Mouse (Mus musculus): ENCODE data around the gene Erv3. TPM values are rescaled to one million over a fixed set of nuclear protein-coding genes. Genes with fewer than 3 reads are reported as not detected.
"Not testable (repeated sequence)": the region's sequence is repeated elsewhere in the genome, so short reads cannot be mapped to it uniquely, and the experiment has no call there.

Erv3 gene
- polyA plus RNA-seq, 1 experiment from 2014 or later = not detected

GRCm38 (mm10) chr2:131834296-131834695 lies 25.3 kb downstream of the Erv3 start:
- no peaks in the 10 kb centered on the region for H3K36me3 ChIP-seq
- no peak for ATAC-seq (ENCODE audit: low FRiP score, low read depth)
- H3K4me2 ChIP-seq (replicated peaks) = no peak overlapping the region
- peaks cover 11% of the 10 kb centered on the region; the same call in 1 of the 2 replicates for H3K9me3 ChIP-seq
- no peaks in the 10 kb centered on the region for H3K4me1 ChIP-seq
- no peak overlapping the region for H3K4me3 ChIP-seq
- H3K27me3 ChIP-seq (replicated peaks) = no peaks in the 10 kb centered on the region
- 97% methylated on average over 1 of the region's 1 CpGs for WGBS
- no peak overlapping the region for H3K9ac ChIP-seq
- H3K27ac ChIP-seq = no peak overlapping the region

- Histone ChIP-seq H3K9ac (no peak overlapping the region), H3K4me3 (no peak overlapping the region), H3K4me1 (no peaks in the 10 kb centered on the region), H3K4me2 (replicated peaks) (no peak overlapping the region), H3K9me3 (peaks cover 11% of the 10 kb centered on the region; the same call in 1 of the 2 replicates), H3K27ac (no peak overlapping the region), H3K36me3 (no peaks in the 10 kb centered on the region), H3K27me3 (replicated peaks) (no peaks in the 10 kb centered on the region)
- 25% methylated on average over 2 of the region's 2 CpGs for WGBS
- no peak for ATAC-seq (ENCODE audit: low FRiP score, low read depth)
These were observed 27.7 kb downstream of the Erv3 start for GRCm38 (mm10) chr2:131831861-131832260.

- not testable (repeated sequence) for H3K9ac ChIP-seq; H3K4me3 ChIP-seq; H3K4me1 ChIP-seq; H3K27me3 ChIP-seq (replicated peaks); ATAC-seq (ENCODE audit: low FRiP score, low read depth); H3K36me3 ChIP-seq; H3K27ac ChIP-seq; H3K4me2 ChIP-seq (replicated peaks)
- peaks cover 11% of the 10 kb centered on the region; the same call in 1 of the 2 replicates for H3K9me3 ChIP-seq
- 79% methylated on average over 4 of the region's 4 CpGs for WGBS
These were observed 28.6 kb downstream of the Erv3 start for GRCm38 (mm10) chr2:131830945-131831344.

- H3K9me3 ChIP-seq = peaks cover 3% of the 10 kb centered on the region; the same call in 1 of the 2 replicates
- 0 out of 2 replicates have a peak, but pooled peaks have one; percentile 8 for ATAC-seq (ENCODE audit: low FRiP score, low read depth)
- H3K4me3 ChIP-seq = no peak overlapping the region
- H3K27me3 ChIP-seq (replicated peaks) = no peaks in the 10 kb centered on the region
- H3K36me3 ChIP-seq = no peaks in the 10 kb centered on the region
- WGBS = 49% methylated on average over 18 of the region's 18 CpGs
- no peaks in the 10 kb centered on the region for H3K4me1 ChIP-seq
- H3K27ac ChIP-seq = no peak overlapping the region
- peak overlapping the region; percentile 7; the same call in 1 of the 2 replicates for H3K4me2 ChIP-seq (replicated peaks)
- no peak overlapping the region for H3K9ac ChIP-seq
These were observed 31.3 kb downstream of the Erv3 start for GRCm38 (mm10) chr2:131827999-131828975.

GRCm38 (mm10) chr2:131827026-131827687 lies 32.4 kb downstream of the Erv3 start:
- Histone ChIP-seq H3K4me2 (replicated peaks) (no peak overlapping the region), H3K9me3 (no peaks in the 10 kb centered on the region), H3K36me3 (no peaks in the 10 kb centered on the region), H3K4me1 (no peaks in the 10 kb centered on the region), H3K9ac (no peak overlapping the region), H3K27me3 (replicated peaks) (no peaks in the 10 kb centered on the region), H3K27ac (no peak overlapping the region), H3K4me3 (no peak overlapping the region)
- ATAC-seq (ENCODE audit: low FRiP score, low read depth) = peak; percentile 61
- 85% methylated on average over 4 of the region's 4 CpGs for WGBS

- Histone ChIP-seq H3K9me3 (no peaks in the 10 kb centered on the region), H3K36me3 (no peaks in the 10 kb centered on the region), H3K27me3 (replicated peaks) (no peaks in the 10 kb centered on the region), H3K4me2 (replicated peaks) (no peak overlapping the region), H3K9ac (no peak overlapping the region), H3K4me1 (peaks cover 2% of the 10 kb centered on the region; the same call in 1 of the 2 replicates), H3K4me3 (no peak overlapping the region), H3K27ac (no peak overlapping the region)
- no peak for ATAC-seq (ENCODE audit: low FRiP score, low read depth)
- 67% methylated on average over 2 of the region's 2 CpGs for WGBS
These were observed 34.0 kb downstream of the Erv3 start for GRCm38 (mm10) chr2:131825498-131825897.

GRCm38 (mm10) chr2:131823931-131824330 lies 35.6 kb downstream of the Erv3 start:
- H3K36me3 ChIP-seq = no peaks in the 10 kb centered on the region
- no peaks in the 10 kb centered on the region for H3K27me3 ChIP-seq (replicated peaks)
- no peak overlapping the region for H3K4me3 ChIP-seq
- no peak overlapping the region for H3K9ac ChIP-seq
- no peak overlapping the region for H3K27ac ChIP-seq
- no peak for ATAC-seq (ENCODE audit: low FRiP score, low read depth)
- no peaks in the 10 kb centered on the region for H3K9me3 ChIP-seq
- no peak overlapping the region for H3K4me2 ChIP-seq (replicated peaks)
- peaks cover 4% of the 10 kb centered on the region; the same call in 1 of the 2 replicates for H3K4me1 ChIP-seq
- WGBS = 56% methylated on average over 2 of the region's 2 CpGs

GRCm38 (mm10) chr2:131822492-131822891 lies 37.1 kb downstream of the Erv3 start:
- peaks cover 4% of the 10 kb centered on the region; the same call in 1 of the 2 replicates for H3K4me1 ChIP-seq
- H3K4me3 ChIP-seq = no peak overlapping the region
- no peaks in the 10 kb centered on the region for H3K9me3 ChIP-seq
- no peak overlapping the region for H3K4me2 ChIP-seq (replicated peaks)
- no peak overlapping the region for H3K27ac ChIP-seq
- no peaks in the 10 kb centered on the region for H3K36me3 ChIP-seq
- no peaks in the 10 kb centered on the region for H3K27me3 ChIP-seq (replicated peaks)
- WGBS = 79% methylated on average over 3 of the region's 3 CpGs
- ATAC-seq (ENCODE audit: low FRiP score, low read depth) = no peak
- H3K9ac ChIP-seq = no peak overlapping the region

GRCm38 (mm10) chr2:131821708-131821990 lies 37.9 kb downstream of the Erv3 start:
- no peak for ATAC-seq (ENCODE audit: low FRiP score, low read depth)
- Histone ChIP-seq H3K27ac (no peak overlapping the region), H3K36me3 (no peaks in the 10 kb centered on the region), H3K9ac (no peak overlapping the region), H3K4me3 (no peak overlapping the region), H3K9me3 (no peaks in the 10 kb centered on the region), H3K27me3 (replicated peaks) (no peaks in the 10 kb centered on the region), H3K4me2 (replicated peaks) (no peak overlapping the region), H3K4me1 (peaks cover 4% of the 10 kb centered on the region; the same call in 1 of the 2 replicates)
- WGBS = 76% methylated on average over 3 of the region's 3 CpGs

GRCm38 (mm10) chr2:131820932-131821707 lies 38.4 kb downstream of the Erv3 start:
- no peaks in the 10 kb centered on the region for H3K9me3 ChIP-seq
- no peak overlapping the region for H3K27ac ChIP-seq
- peak; percentile 46; the same call in 1 of the 2 replicates for ATAC-seq (ENCODE audit: low FRiP score, low read depth)
- WGBS = 39% methylated on average over 6 of the region's 6 CpGs
- H3K4me1 ChIP-seq = peaks cover 4% of the 10 kb centered on the region; the same call in 1 of the 2 replicates
- H3K4me3 ChIP-seq = no peak overlapping the region
- H3K27me3 ChIP-seq (replicated peaks) = no peaks in the 10 kb centered on the region
- no peak overlapping the region for H3K4me2 ChIP-seq (replicated peaks)
- no peak overlapping the region for H3K9ac ChIP-seq
- no peaks in the 10 kb centered on the region for H3K36me3 ChIP-seq

GRCm38 (mm10) chr2:131820088-131820675 lies 39.4 kb downstream of the Erv3 start:
- 23% methylated on average over 14 of the region's 14 CpGs for WGBS
- H3K4me3 ChIP-seq = no peak overlapping the region
- H3K27ac ChIP-seq = no peak overlapping the region
- H3K4me2 ChIP-seq (replicated peaks) = peak overlapping the region; percentile 47
- H3K9me3 ChIP-seq = no peaks in the 10 kb centered on the region
- no peak overlapping the region for H3K9ac ChIP-seq
- H3K27me3 ChIP-seq (replicated peaks) = no peaks in the 10 kb centered on the region
- H3K36me3 ChIP-seq = no peaks in the 10 kb centered on the region
- peak; percentile 59; the same call in 1 of the 2 replicates for ATAC-seq (ENCODE audit: low FRiP score, low read depth)
- H3K4me1 ChIP-seq = peaks cover 4% of the 10 kb centered on the region; the same call in 1 of the 2 replicates

Measured in neural tube, embryonic 12.5 days (tissue).